Mouse (Mus musculus): ENCODE data around the gene Gm20388.

DNA sequence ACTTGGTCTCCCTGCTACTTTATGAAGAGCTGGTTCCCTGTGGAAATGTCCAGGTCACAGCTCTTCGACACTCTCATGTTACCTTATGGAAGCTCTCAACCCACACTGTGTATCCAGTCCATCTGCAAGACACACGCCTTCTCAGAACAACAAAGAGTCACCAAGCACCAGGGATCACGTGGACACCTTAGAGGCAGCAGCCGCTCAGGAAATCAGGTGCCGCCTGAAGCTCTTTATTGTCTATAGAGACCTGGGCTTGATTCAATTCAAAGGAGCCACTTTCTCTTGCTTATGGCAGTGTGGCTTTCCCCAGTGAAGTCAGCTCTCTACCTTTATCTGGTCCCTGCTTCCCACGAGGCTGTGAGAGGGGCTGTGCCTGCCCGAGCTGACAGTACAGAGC, 2769.5 kb downstream of the Gm20388 start:
- TF ChIP-seq EP300 (IDR thresholded peaks at IDR 0.05; ENCODE audit: low read depth) (no peak), CTCF (IDR thresholded peaks at IDR 0.05; ENCODE audit: low read depth) (no peak)
